Mouse (Mus musculus) CH12.LX (cell line): ENCODE data around the gene Gm20388. TPM values are rescaled to one million over a fixed set of nuclear protein-coding genes. Genes with fewer than 3 reads are reported as not detected.

Experiments used
- DNase-seq: peaks from one replicate; pipeline ENCODE4 v3.0.0-alpha.2; 2013; ENCODE audit errors: extremely low read depth
- H3K27ac ChIP-seq: 2 replicates; pipeline ENCODE4 v1.5.1; 2012; ENCODE audit warnings: low read depth, mild to moderate bottlenecking, control low read depth, moderate library complexity; ENCODE audit not compliant: insufficient read depth
- H3K27me3 ChIP-seq: replicated peaks from 2 replicates; pipeline ENCODE3; 2012; ENCODE audit warnings: inconsistent platforms
- H3K36me3 ChIP-seq, 2 experiments: replicated peaks in 1 of 2; 2 replicates each; pipeline versions ENCODE3 to v1.6.1; 2012; ENCODE audit warnings: inconsistent platforms in 1 of 2, low read length in 1 of 2, mild to moderate bottlenecking in 1 of 2, mixed read lengths in 1 of 2, moderate library complexity in 1 of 2; ENCODE audit not compliant: control insufficient read depth in 1 of 2, insufficient read depth in 1 of 2
- H3K4me1 ChIP-seq, 2 experiments: 2 replicates each; pipeline ENCODE4 v1.6.1; 2012; ENCODE audit warnings: inconsistent platforms in 1 of 2, moderate library complexity in 1 of 2; ENCODE audit not compliant: insufficient read depth in 2 of 2, control insufficient read depth in 1 of 2
- H3K4me2 ChIP-seq: 2 replicates; pipeline ENCODE4 v1.6.1; 2012; ENCODE audit warnings: low read depth, mild to moderate bottlenecking, control low read depth; ENCODE audit not compliant: poor library complexity, insufficient read depth, severe bottlenecking
- H3K4me3 ChIP-seq, 3 experiments: fragments of 150-350 bp in 1 of 3; sonication (generic) in 1 of 3; replicated peaks in 1 of 3; 2 replicates each; pipeline versions ENCODE3 to v1.5.1; 2011 to 2012; ENCODE audit warnings: low read depth in 2 of 3, low read length in 2 of 3, mild to moderate bottlenecking in 2 of 3, moderate library complexity in 2 of 3, control low read depth in 1 of 3, improper control_type of control experiment in 1 of 3, inconsistent platforms in 1 of 3, mixed read lengths in 1 of 3; ENCODE audit not compliant: poor library complexity in 1 of 3
- H3K79me2 ChIP-seq: replicated peaks from 2 replicates; pipeline ENCODE4 v1.6.1; 2012; ENCODE audit warnings: mild to moderate bottlenecking, moderate library complexity; ENCODE audit not compliant: control insufficient read depth, poor library complexity, insufficient read depth, severe bottlenecking; ENCODE audit errors: extremely low read depth
- H3K9ac ChIP-seq: 2 replicates; pipeline ENCODE4 v1.6.1; 2012; ENCODE audit warnings: low read depth, mild to moderate bottlenecking, control low read depth, moderate library complexity; ENCODE audit not compliant: insufficient read depth
- H3K9me3 ChIP-seq: replicated peaks from 2 replicates; pipeline ENCODE3; 2012; ENCODE audit warnings: low read length, inconsistent platforms, mixed read lengths
- BHLHE40 ChIP-seq: IDR thresholded peaks from 2 replicates; pipeline ENCODE4 v1.6.1; 2011; ENCODE audit warnings: mild to moderate bottlenecking, low read depth, low read length, improper control_type of control experiment
- CHD1 ChIP-seq: IDR thresholded peaks from 2 replicates; pipeline ENCODE4 v1.6.1; 2012; ENCODE audit warnings: low read depth, low read length, improper control_type of control experiment, inconsistent platforms
- CHD2 ChIP-seq: IDR thresholded peaks from 2 replicates; pipeline ENCODE4 v1.6.1; 2011; ENCODE audit warnings: low read length, improper control_type of control experiment
- ELF1 ChIP-seq: IDR thresholded peaks from 2 replicates; pipeline ENCODE4 v1.6.1; 2014; ENCODE audit warnings: low read depth, mild to moderate bottlenecking, inconsistent platforms, low read length, improper control_type of control experiment
- ETS1 ChIP-seq: conservative IDR thresholded peaks from 2 replicates; pipeline ENCODE4 v1.6.1; 2012; ENCODE audit warnings: low read depth, mild to moderate bottlenecking, inconsistent platforms, low read length, improper control_type of control experiment, moderate library complexity
- GABPA ChIP-seq: IDR thresholded peaks from 2 replicates; pipeline ENCODE4 v1.6.1; 2012; ENCODE audit warnings: low read depth, low read length, improper control_type of control experiment, inconsistent platforms; ENCODE audit not compliant: insufficient replicate concordance
- IRF4 ChIP-seq: IDR thresholded peaks from 2 replicates; pipeline ENCODE4 v1.6.1; 2014; ENCODE audit warnings: low read depth, mild to moderate bottlenecking, inconsistent platforms, low read length, improper control_type of control experiment
- JUN ChIP-seq: IDR thresholded peaks from 2 replicates; pipeline ENCODE4 v1.6.1; 2011; ENCODE audit warnings: low read depth, mild to moderate bottlenecking, low read length, improper control_type of control experiment, moderate library complexity; ENCODE audit not compliant: insufficient read depth
- KAT2A ChIP-seq: IDR thresholded peaks from 2 replicates; pipeline ENCODE4 v1.6.1; 2012; ENCODE audit warnings: low read length, improper control_type of control experiment, inconsistent platforms; ENCODE audit not compliant: insufficient replicate concordance
- MAX ChIP-seq: IDR thresholded peaks from 2 replicates; pipeline ENCODE4 v1.6.1; 2011; ENCODE audit warnings: low read length, improper control_type of control experiment
- MAZ ChIP-seq: IDR thresholded peaks from 2 replicates; pipeline ENCODE4 v1.6.1; 2012; ENCODE audit warnings: low read depth, mild to moderate bottlenecking, inconsistent platforms, low read length, improper control_type of control experiment, moderate library complexity
- MEF2A ChIP-seq: IDR thresholded peaks from 2 replicates; pipeline ENCODE4 v1.6.1; 2014; ENCODE audit warnings: low read depth, mild to moderate bottlenecking, inconsistent platforms, low read length, improper control_type of control experiment, borderline replicate concordance
- MXI1 ChIP-seq: IDR thresholded peaks from 2 replicates; pipeline ENCODE4 v1.6.1; 2011; ENCODE audit warnings: mild to moderate bottlenecking, low read depth, low read length, improper control_type of control experiment
- MYC ChIP-seq: IDR thresholded peaks from 2 replicates; pipeline ENCODE4 v1.6.1; 2011; ENCODE audit warnings: low read depth, mild to moderate bottlenecking, improper control_type of control experiment, low read length
- NELFE ChIP-seq: IDR thresholded peaks from 2 replicates; pipeline ENCODE4 v1.6.1; 2011; ENCODE audit warnings: low read depth, low read length, improper control_type of control experiment
- NRF1 ChIP-seq: IDR thresholded peaks from 2 replicates; pipeline ENCODE4 v1.6.1; 2014; ENCODE audit warnings: low read depth, mild to moderate bottlenecking, inconsistent platforms, low read length, improper control_type of control experiment, moderate library complexity
- PAX5 ChIP-seq: IDR thresholded peaks from 2 replicates; pipeline ENCODE4 v1.6.1; 2012; ENCODE audit warnings: low read length, inconsistent platforms, mixed read lengths
- POLR2A ChIP-seq: IDR thresholded peaks from 2 replicates; pipeline ENCODE4 v1.6.1; 2011; ENCODE audit warnings: low read depth, mild to moderate bottlenecking, improper control_type of control experiment, low read length
- POLR2AphosphoS2 ChIP-seq: IDR thresholded peaks from 2 replicates; pipeline ENCODE4 v1.6.1; 2011; ENCODE audit warnings: low read depth, low read length, improper control_type of control experiment
- RCOR1 ChIP-seq: conservative IDR thresholded peaks from 2 replicates; pipeline ENCODE4 v1.6.1; 2012; ENCODE audit warnings: low read depth, mild to moderate bottlenecking, inconsistent platforms, low read length, improper control_type of control experiment
- SIN3A ChIP-seq: IDR thresholded peaks from 2 replicates; pipeline ENCODE4 v1.6.1; 2012; ENCODE audit warnings: low read length, improper control_type of control experiment, inconsistent platforms
- SMC3 ChIP-seq: IDR thresholded peaks from 2 replicates; pipeline ENCODE4 v1.6.1; 2011; ENCODE audit warnings: low read depth, low read length, improper control_type of control experiment
- TBP ChIP-seq: conservative IDR thresholded peaks from 2 replicates; pipeline ENCODE4 v1.6.1; 2011; ENCODE audit warnings: low read depth, low read length, improper control_type of control experiment
- TCF12 ChIP-seq: IDR thresholded peaks from 2 replicates; pipeline ENCODE4 v1.6.1; 2014; ENCODE audit warnings: low read depth, mild to moderate bottlenecking, inconsistent platforms, low read length, improper control_type of control experiment
- USF1 ChIP-seq: IDR thresholded peaks from 2 replicates; pipeline ENCODE4 v1.6.1; 2014; ENCODE audit warnings: low read depth, mild to moderate bottlenecking, inconsistent platforms, low read length, improper control_type of control experiment
- USF2 ChIP-seq: conservative IDR thresholded peaks from 2 replicates; pipeline ENCODE4 v1.6.1; 2011; ENCODE audit warnings: low read depth, low read length, improper control_type of control experiment
- ZKSCAN1 ChIP-seq: IDR thresholded peaks from 2 replicates; pipeline ENCODE4 v1.6.1; 2012; ENCODE audit warnings: low read depth, inconsistent platforms, low read length, improper control_type of control experiment, borderline replicate concordance
- ZNF384 ChIP-seq: IDR thresholded peaks from 2 replicates; pipeline ENCODE4 v1.6.1; 2012; ENCODE audit warnings: low read depth, low read length, improper control_type of control experiment, inconsistent platforms
- dilution Hi-C: fragments of 300-500 bp; cut with MboI; formaldehyde crosslinking; loops from 2 replicates; pipeline ENCODE4 v1.14.3; 2020; ENCODE audit warnings: low sequenced_read_pairs; ENCODE audit not compliant: extremely low pct_unique_long_range_greater_than_20kb, extremely low pct_ligation_motif_present
- in situ Hi-C: fragments of 300-500 bp; cut with MboI; formaldehyde crosslinking; loops from 3 replicates; pipeline ENCODE4 v1.14.3; 2019; ENCODE audit warnings: low sequenced_read_pairs, low pct_ligation_motif_present, low pct_unique_long_range_greater_than_20kb, mixed read lengths
- polyA plus RNA-seq: library from polyadenylated mRNA; unstranded; fragments of >175 nt; gene quantifications from 2 replicates; pipeline ENCODE4 v1.2.1, GENCODE M21; 2012; ENCODE audit warnings: low read depth; ENCODE audit not compliant: insufficient read length
- total RNA-seq, 2 experiments: library from RNA; depleted of rRNA; stranded (reverse); fragments of 300-350 nt in 1 of 2; fragments of >200 nt in 1 of 2; gene quantifications; 2 replicates each; pipeline ENCODE4 v1.2.3; 2012 to 2014

Gm20388 gene
- total and polyA plus RNA-seq, 3 experiments, result 14.8 to 26.3 (median 22.2) TPM

DNA sequence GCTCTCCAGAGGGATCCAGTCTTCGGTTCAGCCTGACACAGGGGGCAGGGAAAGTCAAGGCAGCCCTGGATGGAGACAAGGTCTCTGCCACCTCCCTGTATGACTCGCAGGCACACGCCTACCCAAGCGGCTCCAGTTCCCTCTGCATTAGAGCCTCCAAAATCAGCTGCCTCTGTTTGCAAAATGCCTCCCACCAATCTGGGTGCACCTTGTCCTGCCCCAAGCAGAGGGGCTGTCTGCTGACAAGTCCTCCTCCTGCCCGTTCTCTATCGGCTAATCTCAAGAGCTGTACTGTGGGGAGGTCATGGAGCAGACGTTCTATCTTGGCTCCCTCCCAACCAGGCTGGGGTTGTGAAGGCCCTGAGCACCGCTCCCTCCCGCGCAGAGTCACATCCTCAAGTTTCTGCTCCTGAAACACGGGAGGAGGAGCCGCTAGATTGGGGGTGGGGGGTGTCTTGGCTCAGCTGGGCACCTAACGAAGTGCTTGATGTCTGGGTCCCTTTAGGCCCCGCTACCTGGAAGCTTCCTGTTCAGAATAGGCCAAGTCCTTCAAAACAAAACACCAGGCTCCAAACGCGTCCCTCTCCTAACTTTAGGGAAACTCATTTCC is 2564.4 kb downstream of the Gm20388 start:
- Histone ChIP-seq H3K4me1 (peaks cover 15 to 37% of the 10 kb centered on the region in 2 experiments), H3K9me3 (no peaks in the 10 kb centered on the region), H3K4me3 (peak overlapping the region; percentile 75 to 99 (median 94)), H3K79me2 (peaks cover 17% of the 10 kb centered on the region), H3K9ac (peak overlapping the region; percentile 86), H3K27me3 (no peaks in the 10 kb centered on the region), H3K36me3 (peaks cover 28 to 67% of the 10 kb centered on the region in 2 experiments), H3K27ac (no peak overlapping the region), H3K4me2 (peak overlapping the region; percentile 74)
- dilution Hi-C loops, result no loop called here
- peak; percentile 21 for DNase-seq
- in situ Hi-C loops, result no loop called here
- TF ChIP-seq NRF1, result no peak
- no peak for TF ChIP-seq MXI1
- TF ChIP-seq TBP, result no peak
- TF ChIP-seq ZNF384, result no peak
- TF ChIP-seq SMC3, result no peak
- no peak for TF ChIP-seq MEF2A
- no peak for TF ChIP-seq ZKSCAN1
- no peak for TF ChIP-seq USF1

DNA sequence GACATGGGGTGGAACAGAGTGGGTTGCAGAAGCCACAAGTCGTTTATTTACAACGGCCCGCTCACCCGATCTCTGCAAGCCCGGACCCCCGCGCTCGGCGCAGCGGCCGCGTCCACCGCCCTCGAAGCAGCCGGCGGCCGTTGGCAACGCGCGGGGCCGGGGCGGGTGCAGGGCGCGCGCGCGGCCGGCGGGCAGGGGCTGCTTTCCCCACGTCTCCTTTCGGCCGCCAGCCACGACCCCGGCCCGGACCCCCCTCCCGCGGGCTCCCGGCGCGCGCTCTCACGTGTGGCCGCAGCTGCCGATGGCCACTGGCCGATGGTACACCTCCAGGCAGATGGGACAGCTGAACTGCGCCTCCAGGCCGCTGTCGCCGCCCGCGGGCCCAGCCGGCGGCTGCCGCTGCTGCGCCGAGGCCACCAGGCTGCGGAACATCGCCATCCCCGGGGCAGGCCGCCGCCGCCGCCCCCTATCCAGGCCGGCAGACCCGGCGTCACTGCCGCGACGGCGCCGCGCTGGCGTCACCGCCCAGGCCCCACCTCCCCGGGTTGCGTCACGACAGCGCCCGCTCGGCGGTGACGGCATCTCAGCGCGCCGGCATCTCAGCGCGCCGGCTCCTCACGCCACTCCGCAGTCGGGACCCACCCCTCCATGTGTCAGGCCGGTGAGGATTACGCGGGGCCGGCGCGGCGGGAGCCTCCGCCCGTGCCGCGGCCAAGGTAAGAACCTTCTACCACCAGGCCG is 2565.1 kb downstream of the Gm20388 start, which contains the start of the genes Rnf166 and Ctu2:
Gene Rnf166 (minus strand): TSS at position 485 of the 741 bp plus-strand sequence.
Gene Ctu2 (plus strand): TSS at position 564 of the 741 bp plus-strand sequence.
- in situ Hi-C loops, result no loop called here
- no peak within 1 kb of the TSS for H3K27ac ChIP-seq
- dilution Hi-C loops, result no loop called here
- peak within 1 kb of the TSS; percentile 81 to 99 (median 94) for H3K4me3 ChIP-seq
- H3K79me2 ChIP-seq, result peaks cover 17% of the 10 kb centered on the region
- H3K36me3 ChIP-seq, result peaks cover 35 to 65% of the 10 kb centered on the region in 2 experiments
- H3K9me3 ChIP-seq, result no peaks in the 10 kb centered on the region
- peak; percentile 83 for DNase-seq
- H3K4me1 ChIP-seq, result peaks cover 15 to 37% of the 10 kb centered on the region in 2 experiments
- no peaks in the 10 kb centered on the region for H3K27me3 ChIP-seq
- H3K4me2 ChIP-seq, result peak within 1 kb of the TSS; percentile 74
- peak within 1 kb of the TSS; percentile 86 for H3K9ac ChIP-seq
- peak; percentile 86 for TF ChIP-seq MAX
- peak; percentile 70 for TF ChIP-seq POLR2A
- TF ChIP-seq SIN3A, result peak; percentile 99
- 0 out of 2 replicates have a peak, but pooled peaks have one; percentile 21 for TF ChIP-seq CHD2
- TF ChIP-seq MAZ, result 0 out of 2 replicates have a peak, but pooled peaks have one; percentile 20
- no peak; the same call in 1 of the 2 replicates for TF ChIP-seq BHLHE40
- TF ChIP-seq POLR2AphosphoS2, result no peak
- TF ChIP-seq JUN, result no peak
- peak; percentile 70 for TF ChIP-seq NRF1
- TF ChIP-seq RCOR1, result no peak
- TF ChIP-seq KAT2A, result peak; percentile 82; the same call in 1 of the 2 replicates
- TF ChIP-seq ZKSCAN1, result peak; percentile 34; the same call in 1 of the 2 replicates
- TF ChIP-seq USF2, result no peak
- TF ChIP-seq SMC3, result peak; percentile 3; the same call in 1 of the 2 replicates
- TF ChIP-seq TCF12, result peak; percentile 81
- TF ChIP-seq ELF1, result peak; percentile 80
- TF ChIP-seq PAX5, result no peak
- peak; percentile 76 for TF ChIP-seq NELFE
- peak; percentile 98 for TF ChIP-seq GABPA
- peak; percentile 41; the same call in 1 of the 2 replicates for TF ChIP-seq ETS1
- no peak for TF ChIP-seq TBP
- no peak for TF ChIP-seq CHD1
- peak; percentile 46; the same call in 1 of the 2 replicates for TF ChIP-seq IRF4
- TF ChIP-seq MXI1, result peak; percentile 100
- TF ChIP-seq MYC, result peak; percentile 59; the same call in 1 of the 2 replicates
